Mouse (Mus musculus) neutrophil, adult 5-6 weeks (primary cell): Measurements from ENCODE around the gene Ugt1a10. TPM values are rescaled to one million over a fixed set of nuclear protein-coding genes. Genes with fewer than 3 reads are reported as not detected.
"Not testable (repeated sequence)": the region's sequence is repeated elsewhere in the genome, so short reads cannot be mapped to it uniquely, and the experiment has no call there.

Experiments
- ATAC-seq: fragments of 151-379, 151-347 bp; 2 replicates; pipeline ENCODE4 v1.8.0; 2017; ENCODE audit warnings: mild to moderate bottlenecking, moderate TSS enrichment; ENCODE audit not compliant: insufficient number of reproducible peaks, poor library complexity, low FRiP score, severe bottlenecking; ENCODE audit errors: extremely low read depth
- total RNA-seq: library from RNA; stranded (forward); fragments of 200-1000 nt; gene quantifications from 2 replicates; pipeline ENCODE4 v1.2.3, GENCODE M21; 2017

The Ugt1a10 gene
- total RNA-seq, 1 experiment from 2014 or later: not detected

DNA sequence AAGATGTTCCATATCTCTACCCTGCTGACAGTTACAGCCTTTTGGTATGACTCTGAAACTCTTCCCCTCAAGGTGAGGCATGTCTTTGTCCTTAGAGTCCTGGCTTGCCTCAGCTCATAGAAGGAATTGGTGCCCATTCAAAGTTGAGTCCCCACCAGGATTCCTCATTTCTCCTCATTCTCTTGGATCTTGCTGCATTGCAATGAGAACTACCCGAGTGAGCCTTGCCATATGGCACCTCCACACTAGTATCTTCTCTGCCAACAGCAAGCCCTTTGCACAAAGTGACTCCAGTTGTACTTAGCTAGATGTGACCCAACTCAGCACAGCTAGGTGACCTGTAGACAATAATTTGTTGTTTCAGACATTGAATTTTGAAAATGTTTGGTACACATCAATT, 168.4 kb downstream of the Ugt1a10 start:
- no peak for ATAC-seq

DNA sequence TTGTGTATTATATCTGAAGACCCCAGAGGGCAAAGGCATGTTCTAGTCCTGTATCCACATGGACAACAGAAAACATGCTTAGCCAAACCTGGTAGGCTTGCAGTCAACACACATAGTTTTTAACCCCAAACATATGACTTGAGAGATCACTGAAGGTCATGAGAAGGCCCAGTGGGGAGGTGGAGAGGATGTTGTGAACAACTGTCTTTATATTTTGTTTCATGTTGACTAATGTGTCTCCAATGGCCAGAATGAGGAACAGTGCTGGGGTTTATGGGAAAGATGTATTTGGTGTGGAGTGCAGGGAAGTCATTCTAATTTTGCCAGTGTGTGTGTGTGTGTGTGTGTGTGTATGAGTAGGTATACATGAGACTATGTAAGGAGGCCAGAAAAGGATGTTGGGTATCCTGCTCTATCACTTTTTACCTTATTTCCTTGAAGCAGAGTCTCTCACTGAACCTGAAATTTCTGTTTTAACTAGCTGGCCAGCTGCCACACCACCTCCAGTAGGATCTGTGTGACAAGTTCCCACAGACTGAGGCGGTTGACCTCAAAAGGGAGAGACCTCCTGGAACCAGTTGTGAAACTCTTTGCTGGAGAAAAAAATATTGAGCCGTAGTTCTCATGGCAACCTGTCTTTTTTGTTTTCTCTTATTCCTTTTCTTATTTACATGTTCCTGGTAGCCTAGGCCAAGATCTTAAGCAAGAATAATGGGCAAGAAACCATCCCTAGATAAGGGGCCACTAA, 169.0 kb downstream of the Ugt1a10 start:
- ATAC-seq: no peak

DNA sequence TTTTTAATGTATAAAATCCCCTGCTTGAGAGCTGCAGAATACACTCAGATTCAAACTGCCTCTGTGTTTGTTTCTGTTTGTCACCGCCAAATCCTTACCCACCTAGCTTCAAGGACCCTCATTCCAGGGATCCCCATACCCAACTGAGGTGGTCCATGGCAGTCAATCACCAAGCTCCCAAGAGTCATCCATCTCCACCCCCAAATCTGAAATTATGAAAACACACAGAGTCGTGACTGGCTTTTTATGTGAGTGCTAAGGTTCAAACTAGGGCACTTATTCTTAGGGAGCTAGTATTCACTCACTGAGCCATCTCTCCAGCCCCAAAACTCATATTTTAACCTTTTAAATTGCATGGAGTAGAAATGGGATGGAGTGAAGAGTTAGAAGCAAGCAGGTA, 170.1 kb downstream of the Ugt1a10 start:
- ATAC-seq: not testable (repeated sequence)

DNA sequence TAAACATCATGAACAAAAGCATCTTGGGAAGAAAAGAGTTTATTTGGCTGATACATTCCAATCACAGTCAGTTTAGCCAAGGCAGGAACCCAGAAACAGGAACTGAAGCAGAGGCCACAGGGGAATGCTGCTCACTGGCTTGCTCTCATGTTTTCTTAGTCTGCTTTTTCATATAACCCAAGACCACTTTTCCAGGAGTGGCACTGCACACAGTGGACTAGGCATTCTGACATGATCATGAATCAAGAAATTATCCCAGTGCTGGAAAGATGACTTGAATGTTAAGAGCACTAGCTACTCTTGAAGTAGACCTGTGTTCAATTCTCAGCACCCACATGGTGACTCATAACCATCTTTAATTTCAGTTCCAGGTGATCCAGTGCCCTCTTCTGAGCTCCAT, 170.6 kb downstream of the Ugt1a10 start:
- ATAC-seq: no peak

DNA sequence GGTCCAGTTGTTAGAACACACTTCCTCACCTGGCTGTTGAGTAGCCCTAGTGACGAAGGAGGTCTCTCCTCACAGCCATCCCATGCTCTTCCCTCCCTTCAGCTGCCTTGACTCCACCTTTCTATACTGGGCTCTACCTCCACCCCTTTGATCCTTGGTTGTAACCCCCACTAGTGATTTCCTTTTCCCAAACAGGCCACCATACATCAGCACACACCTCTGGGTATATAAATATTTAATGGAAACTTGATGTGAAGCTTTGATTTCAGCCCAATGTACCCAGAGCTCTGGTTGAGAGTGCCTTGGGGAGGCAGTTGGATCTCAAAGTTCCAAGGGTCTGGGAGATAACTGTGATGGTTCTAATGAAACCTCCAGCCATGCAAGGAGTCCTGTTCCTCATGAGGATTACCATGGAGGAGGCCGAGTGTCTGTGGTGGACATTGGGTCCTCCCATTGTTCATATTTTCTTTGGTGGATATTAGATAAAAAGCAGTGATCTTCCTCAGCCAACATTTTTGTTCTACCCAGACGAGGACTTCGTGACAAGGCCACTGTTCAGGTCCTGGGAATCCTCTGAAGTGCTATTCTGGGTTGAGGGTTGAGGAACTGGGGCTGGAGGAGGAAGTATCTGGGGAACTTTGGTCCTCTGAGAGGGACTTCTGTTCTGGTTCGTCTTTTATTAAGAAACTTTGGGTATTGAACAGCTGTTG, 171.6 kb downstream of the Ugt1a10 start, which contains the start of gene Mroh2a:
TSS of gene Mroh2a (plus strand) at position 317 of the 710 bp plus-strand sequence.
- ATAC-seq: peak; percentile 21

DNA sequence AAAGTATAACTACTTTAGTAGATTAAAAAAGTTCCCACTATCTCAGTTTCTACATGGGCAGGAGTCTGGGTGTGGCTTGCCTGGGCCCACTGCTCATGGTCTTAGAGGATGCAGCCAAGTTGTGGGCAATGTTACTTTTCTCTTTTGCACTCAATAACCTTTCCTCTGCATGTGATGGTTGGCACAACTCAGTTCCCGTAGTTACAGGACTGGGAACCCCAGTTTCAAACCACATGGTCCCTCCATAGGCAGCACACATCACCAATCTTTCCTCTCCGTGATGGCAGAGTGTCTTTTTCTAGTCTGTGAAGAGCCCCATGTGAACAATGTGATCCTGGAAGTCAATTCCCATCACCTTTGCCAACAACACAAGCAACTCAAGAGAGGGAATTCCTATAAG, 172.3 kb downstream of the Ugt1a10 start:
- no peak for ATAC-seq

DNA sequence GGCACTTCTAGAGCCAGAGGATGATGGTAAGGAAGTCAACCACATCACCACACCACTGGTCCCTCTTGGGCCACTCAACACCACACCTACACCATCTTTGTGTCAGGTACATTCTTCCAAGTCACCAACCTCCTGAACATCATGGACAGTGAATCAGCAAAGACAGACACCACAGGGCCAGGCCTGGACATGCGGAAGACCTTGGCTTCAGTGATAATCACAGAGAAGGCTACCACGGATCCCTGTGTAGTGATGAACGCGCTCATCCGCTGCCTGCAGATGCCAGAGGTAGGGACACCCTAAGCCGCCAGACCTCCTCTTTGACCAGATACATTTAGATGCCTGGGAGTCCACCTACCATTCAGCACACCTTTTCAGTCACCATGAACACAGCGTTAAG, 172.9 kb downstream of the Ugt1a10 start:
- ATAC-seq: no peak

DNA sequence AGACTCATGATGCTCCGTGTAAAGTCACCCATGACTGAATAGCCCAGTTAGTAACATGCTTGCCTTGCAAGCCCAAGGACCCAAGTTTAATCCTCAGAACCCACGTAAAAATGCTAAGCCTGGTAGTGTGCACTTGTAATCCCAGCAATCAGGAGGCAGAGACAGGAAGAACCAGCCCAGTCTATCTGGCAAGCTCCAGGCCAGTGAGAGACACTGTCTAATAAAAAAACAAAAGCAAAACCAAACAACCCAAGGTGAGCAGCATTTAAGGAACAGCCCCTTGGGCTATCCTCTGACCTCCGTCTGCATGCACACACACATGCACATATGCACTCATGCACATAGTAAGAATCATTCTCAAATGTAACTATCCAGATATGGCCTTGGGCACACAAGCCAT, 174.4 kb downstream of the Ugt1a10 start:
- no peak for ATAC-seq

DNA sequence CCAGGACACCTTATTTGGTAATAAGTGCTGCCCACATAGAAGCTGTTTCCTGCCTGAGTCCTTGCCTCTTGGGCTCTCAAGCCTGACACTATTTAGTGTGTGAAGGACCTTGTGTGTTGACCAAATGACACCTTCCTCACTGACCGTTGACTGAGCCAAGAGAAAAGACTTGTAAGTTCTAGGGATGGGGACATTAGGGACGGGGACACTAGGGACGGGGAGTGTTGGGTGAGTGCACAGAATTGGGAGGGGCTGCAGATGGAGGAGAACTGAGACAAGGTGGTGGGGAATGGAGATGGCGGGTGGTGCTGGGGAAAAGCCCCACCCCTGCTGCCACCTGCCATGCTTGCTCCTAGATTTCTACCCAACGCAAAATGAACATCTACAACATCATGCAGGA, 174.8 kb downstream of the Ugt1a10 start:
- ATAC-seq: no peak

DNA sequence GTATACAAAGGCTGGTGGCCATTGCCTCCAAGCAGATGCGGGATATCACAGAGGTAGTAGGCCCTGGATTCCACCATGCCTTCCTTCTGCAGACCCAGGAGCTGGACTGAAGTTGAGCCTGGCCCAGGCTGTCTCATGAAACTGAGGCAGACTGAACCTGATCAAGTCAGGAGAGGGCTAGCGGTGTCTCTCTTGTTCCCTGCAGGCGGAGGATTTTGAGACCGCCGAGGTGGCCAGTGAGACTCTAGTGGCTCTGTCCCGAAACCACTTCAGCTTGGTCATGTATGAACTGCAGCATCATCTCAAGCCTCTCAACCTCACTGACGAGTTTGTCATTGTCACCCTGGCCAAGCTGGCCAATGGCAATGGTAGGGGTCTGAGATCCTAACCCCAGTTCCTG, 175.2 kb downstream of the Ugt1a10 start:
- ATAC-seq: no peak

DNA sequence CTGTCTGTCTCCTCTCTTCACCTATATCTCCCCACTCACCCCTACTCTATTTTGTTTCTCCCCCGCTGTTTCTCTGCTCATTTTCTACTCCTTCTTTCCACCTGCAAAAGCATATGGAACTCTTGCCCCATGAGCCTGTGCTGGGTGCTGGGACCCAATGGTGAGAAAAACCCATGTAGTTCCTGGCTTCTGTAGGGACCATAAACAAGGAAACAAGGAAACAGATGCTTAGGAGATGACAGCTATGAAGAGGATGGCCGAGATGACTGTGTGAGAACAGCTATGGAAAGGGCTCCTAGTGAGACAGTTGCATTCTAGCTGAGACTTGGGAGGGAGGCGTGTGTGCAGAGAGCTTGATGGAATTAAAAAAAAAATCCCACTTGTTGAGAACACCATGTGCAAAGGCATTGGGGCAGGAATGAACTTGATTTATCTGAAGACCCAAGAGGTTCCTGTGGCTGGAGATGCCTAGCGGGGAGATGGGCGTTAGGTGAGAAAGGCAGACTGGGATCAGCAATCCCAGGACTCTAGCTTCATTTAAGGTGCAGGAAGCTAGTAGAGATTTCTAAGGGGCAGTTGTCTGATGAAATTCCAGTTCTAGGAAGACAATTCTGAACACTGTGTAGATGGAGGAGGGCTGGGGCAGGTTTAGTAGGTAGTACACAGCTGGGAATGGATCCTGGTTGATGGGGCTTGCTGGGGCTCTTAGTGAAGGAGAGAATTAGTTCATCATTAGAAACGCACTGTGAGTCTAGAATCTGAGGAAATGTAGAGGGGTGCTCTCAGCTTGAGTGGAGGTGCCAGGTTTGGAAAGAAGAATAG, 176.0 kb downstream of the Ugt1a10 start:
- no peak for ATAC-seq

DNA sequence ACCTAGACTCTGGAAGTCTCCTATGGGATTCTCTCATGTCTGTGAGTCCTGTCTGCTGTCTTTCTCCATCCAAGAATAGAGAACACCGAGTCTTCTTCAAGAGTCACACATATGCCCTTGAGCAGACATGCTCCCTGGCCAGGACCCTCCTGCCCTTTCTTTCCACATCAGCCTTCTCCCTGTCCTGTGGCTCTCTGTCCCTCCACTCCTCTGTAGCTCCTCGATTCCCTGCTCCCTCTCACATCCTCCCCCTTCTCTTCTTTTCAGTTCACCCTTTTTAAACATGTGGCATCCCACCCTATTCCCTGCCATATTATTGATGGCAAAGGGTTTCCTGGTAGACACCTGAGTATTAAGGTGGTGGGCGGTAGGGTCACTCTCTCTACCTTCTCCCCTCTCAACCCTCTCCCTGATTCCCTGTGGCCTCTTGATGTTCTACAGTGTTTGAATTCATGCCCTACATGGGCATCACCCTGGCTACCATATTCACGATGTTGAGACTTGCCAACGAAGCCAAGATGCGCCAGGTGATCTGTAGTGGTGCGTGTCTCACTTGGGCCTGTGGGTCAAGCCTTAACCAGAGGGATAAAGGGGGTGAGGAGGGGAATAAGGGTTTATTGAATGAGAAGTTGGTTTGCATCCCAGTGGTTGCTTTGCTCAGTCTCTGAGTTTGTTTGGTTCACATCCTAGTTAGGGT, 176.8 kb downstream of the Ugt1a10 start:
- ATAC-seq: no peak

DNA sequence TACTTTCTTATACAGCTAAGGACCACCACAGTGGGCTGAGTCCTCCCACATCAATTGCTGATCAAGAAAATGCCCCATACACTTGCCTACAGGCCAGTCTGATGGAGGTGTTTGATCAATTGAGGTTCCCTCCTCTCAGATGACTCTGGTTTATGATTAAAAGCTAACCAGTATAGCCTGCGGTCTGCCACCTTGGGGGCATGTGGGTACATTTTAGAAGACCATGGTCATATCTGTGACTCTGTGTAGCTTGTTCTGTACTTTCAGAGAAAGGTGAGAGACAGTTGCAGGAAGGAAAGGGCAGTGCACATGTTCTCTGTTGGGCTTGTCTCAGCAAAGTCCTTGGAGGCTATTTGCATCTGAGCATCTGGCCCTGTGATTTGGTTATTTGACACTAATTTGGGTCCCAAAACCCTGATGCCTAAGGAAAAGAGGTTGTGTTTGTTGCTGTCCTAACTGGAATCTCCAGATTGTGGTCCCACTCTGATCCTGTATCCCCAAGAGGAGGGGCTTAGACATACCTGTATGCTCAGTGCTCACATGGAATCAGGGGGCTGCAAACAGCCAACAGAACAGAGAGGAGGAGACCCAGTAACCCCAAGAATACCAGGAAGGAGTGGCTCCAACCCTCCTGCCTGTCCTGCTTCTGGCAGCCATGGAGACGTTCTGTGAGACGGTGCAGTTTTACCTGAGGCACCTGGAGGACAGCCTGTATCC, 177.6 kb downstream of the Ugt1a10 start:
- ATAC-seq: no peak

DNA sequence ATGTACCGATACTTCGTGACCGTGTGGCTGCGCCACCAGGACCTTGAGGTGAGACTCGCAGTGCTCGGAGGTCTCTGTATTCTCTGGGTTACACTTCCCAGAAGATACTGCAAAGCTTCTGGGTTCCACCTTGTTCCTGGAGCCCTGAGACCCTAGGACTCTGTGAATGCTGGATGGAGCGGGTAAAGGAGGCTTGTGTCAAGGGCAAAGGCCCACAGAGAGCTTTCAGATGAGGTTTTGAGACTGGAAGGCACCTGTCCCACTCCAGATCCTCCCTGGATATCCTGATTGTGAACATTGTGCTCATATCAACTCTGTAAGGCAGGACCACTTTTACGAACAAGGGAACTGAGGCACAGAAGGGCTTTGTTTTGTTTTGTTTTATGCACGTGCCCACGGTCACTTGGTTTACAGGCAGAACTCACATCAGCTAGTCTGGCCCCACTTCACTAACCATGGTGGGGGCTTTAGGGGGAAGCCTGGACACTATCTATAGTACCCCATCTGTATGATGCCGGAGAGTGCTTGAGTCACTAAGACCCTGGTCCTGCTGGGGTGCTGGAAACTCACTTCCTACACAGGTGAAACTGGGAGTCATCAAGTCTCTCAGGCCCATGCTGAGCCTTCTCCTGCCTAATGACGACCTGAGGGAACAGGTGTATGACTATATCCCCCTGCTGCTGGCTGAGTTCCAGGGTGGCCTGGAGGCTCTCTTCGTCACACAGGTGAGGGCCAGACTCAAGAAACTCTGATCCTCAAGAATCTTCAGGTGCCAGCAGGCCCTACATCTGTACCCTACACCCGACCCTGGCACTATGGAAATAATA, 178.4 kb downstream of the Ugt1a10 start:
- no peak for ATAC-seq

DNA sequence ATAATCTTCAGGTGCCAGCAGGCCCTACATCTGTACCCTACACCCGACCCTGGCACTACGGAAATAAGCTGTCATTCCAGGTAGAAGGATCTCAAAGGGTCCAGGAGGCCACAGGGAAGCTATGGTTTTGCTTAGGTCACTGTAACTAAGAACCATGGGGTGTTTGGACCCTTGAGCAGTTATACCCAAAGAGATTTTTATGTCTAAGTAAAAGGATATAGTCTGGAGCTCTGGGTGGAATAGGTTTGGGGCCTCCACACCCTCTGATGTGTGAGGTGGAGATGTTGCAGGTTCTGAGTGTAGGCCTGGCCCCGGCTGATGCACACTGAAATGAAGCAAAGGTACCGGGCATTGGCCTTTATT, 179.0 kb downstream of the Ugt1a10 start:
- no peak for ATAC-seq

DNA sequence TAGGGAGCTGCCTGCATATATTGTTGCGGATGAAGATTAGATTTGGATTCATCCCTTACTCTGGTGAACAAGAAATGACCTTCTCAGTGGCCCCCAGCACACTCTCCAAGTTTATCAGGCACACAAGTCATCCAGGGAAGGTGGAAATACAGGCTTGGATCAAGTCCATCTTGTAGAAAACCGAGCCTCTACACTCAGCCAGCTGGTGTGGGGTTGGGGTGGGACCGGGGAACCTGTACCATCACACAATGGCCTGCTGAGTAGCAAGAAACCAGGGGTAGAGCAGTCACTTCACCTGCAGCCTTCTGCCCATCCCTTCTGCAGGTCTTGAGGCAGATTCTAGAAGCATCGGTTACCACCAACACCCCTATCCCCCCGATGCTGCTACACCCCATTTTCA, 179.5 kb downstream of the Ugt1a10 start:
- no peak for ATAC-seq

DNA sequence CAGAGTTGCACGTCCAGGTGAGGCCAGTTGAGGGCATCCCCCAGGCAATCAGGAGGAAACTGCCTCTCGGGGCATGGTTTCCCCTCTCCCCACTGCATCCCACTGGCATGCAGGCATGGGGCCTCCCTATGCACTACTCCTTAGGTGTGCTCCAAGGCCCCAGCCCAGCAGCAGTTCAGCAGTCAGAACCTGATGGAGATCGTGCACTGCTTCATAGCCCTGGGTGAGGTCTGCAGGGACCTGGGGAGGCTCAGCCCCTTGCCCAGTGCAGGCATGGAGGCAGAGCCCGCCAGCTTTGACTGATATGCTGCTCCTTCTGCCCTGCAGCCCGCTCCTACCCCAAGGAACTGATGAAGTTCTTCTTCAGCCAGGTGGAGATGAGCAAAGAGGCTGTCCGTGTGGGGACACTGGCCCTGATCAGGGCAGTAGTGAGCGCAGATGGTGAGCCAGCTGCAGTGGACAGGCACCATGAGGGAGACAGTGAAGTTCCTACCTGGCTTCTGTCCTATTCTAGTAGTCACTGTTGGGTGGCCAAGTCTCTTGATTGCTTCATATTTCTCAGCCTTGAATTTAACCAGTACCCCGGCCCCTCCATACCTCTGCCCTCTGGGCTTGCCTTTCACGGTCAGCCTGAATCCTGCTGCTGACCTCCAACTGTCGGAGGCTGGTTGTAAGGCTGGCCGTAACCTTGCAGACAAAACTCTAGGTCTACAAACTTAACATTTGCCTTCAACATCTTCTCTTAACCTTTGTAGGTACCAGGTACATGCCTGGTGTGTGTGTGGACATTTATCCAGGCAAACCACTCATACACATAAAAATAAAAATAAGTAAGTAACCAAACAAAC, 180.1 kb downstream of the Ugt1a10 start:
- ATAC-seq: no peak
